Mouse (Mus musculus): Measurements from ENCODE around the gene Arid1b. TPM values are rescaled to one million over a fixed set of nuclear protein-coding genes. Genes with fewer than 3 reads are reported as not detected.
A peak's percentile ranks its signal among the peaks of the same experiment; 100 is the strongest.

Arid1b gene
- polyA plus RNA-seq, 1 experiment from 2014 or later: 7.2 TPM

DNA sequence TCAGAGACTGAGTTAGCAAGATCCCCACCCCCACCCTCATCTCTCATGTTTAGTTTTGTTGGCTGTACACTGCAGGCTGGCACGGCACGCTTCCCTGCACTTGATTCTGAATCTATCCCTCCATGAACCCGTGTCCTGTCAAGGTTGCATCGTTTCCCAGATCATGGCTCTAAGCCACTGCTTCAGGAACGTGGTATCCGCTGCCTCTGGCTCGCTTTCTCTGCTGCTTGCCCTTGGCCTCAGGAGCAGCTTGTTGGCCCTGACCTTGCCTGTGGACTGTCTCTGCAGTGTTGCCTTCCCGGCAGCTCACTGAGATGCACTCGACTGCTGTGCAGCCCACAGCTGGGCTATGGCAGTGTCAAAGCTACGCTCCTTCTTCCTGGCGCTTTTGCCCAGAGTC, 252.6 kb downstream of the Arid1b start:
- WGBS: 73% methylated on average over 11 of the region's 11 CpGs
- Histone ChIP-seq H3K27me3 (replicated peaks; ENCODE audit: insufficient read depth, low read length) (no peaks in the 10 kb centered on the region), H3K27ac (ENCODE audit: low read length) (no peak overlapping the region), H3K9me3 (ENCODE audit: low read length) (no peaks in the 10 kb centered on the region), H3K4me2 (replicated peaks; ENCODE audit: low read depth, low read length) (no peak overlapping the region), H3K4me3 (ENCODE audit: low read depth, low read length) (no peak overlapping the region), H3K36me3 (ENCODE audit: insufficient read depth, low read length) (no peaks in the 10 kb centered on the region), H3K9ac (replicated peaks; ENCODE audit: low read depth) (no peak overlapping the region), H3K4me1 (ENCODE audit: insufficient read depth, low read depth, low read length) (no peaks in the 10 kb centered on the region)
- no peak for ATAC-seq
- DNase-seq (ENCODE audit: low spot score): no peak
- TF ChIP-seq EP300 (IDR thresholded peaks at IDR 0.05): no peak
- TF ChIP-seq CTCF (IDR thresholded peaks at IDR 0.05): no peak

DNA sequence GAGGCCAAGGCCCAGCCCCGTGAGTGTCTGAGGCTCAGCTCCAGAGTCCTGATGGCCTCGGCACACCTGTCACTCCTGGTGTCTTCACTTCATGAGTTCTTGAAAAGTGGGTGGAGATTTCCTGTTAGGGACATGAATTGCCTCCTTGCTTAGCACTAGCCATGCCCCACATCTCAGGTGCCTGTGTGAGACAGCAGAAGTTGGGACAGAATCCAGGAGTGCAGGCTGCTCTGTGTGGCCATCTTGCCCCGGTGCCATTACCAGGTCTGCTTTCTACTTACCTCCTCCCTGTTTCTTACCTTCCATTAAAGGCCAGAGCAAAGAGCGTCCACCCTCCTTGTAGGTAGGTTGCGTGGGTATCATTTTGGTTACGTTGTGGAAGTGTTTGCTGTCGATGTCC, 253.1 kb downstream of the Arid1b start:
- no peaks in the 10 kb centered on the region for H3K36me3 ChIP-seq (ENCODE audit: insufficient read depth, low read length)
- TF ChIP-seq EP300 (IDR thresholded peaks at IDR 0.05) (no peak), CTCF (IDR thresholded peaks at IDR 0.05) (no peak)
- WGBS: 90% methylated on average over 7 of the region's 7 CpGs
- H3K9ac ChIP-seq (replicated peaks; ENCODE audit: low read depth): no peak overlapping the region
- DNase-seq (ENCODE audit: low spot score): no peak
- no peak overlapping the region for H3K4me2 ChIP-seq (replicated peaks; ENCODE audit: low read depth, low read length)
- H3K27me3 ChIP-seq (replicated peaks; ENCODE audit: insufficient read depth, low read length): no peaks in the 10 kb centered on the region
- no peak overlapping the region for H3K27ac ChIP-seq (ENCODE audit: low read length)
- no peaks in the 10 kb centered on the region for H3K9me3 ChIP-seq (ENCODE audit: low read length)
- no peak overlapping the region for H3K4me3 ChIP-seq (ENCODE audit: low read depth, low read length)
- H3K4me1 ChIP-seq (ENCODE audit: insufficient read depth, low read depth, low read length): no peaks in the 10 kb centered on the region
- no peak for ATAC-seq

DNA sequence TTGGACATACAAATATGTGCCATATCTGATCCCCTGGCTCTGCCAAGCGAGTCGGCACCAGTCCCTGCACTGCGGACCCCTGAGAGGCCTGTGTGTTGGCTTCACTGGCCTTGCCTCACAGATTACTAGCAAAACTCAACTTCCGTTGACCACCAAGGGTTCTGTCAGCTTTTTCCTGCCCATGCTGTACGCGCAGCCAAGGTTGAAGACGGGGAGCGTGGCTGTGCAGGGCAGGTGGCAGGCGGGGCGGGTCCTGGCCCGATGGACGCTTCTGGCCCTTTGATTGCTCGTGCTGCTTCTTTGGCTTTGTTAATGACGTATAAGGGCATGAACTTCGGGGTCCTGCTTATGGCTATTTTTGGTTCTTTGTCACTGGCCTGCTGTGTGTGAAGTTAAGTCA, 253.6 kb downstream of the Arid1b start:
- Histone ChIP-seq H3K36me3 (ENCODE audit: insufficient read depth, low read length) (no peaks in the 10 kb centered on the region), H3K4me1 (ENCODE audit: insufficient read depth, low read depth, low read length) (no peaks in the 10 kb centered on the region), H3K27ac (ENCODE audit: low read length) (no peak overlapping the region), H3K9me3 (ENCODE audit: low read length) (no peaks in the 10 kb centered on the region), H3K4me2 (replicated peaks; ENCODE audit: low read depth, low read length) (no peak overlapping the region), H3K9ac (replicated peaks; ENCODE audit: low read depth) (no peak overlapping the region), H3K4me3 (ENCODE audit: low read depth, low read length) (no peak overlapping the region), H3K27me3 (replicated peaks; ENCODE audit: insufficient read depth, low read length) (no peaks in the 10 kb centered on the region)
- DNase-seq (ENCODE audit: low spot score) (no peak), ATAC-seq (no peak)
- TF ChIP-seq CTCF (IDR thresholded peaks at IDR 0.05) (no peak), EP300 (IDR thresholded peaks at IDR 0.05) (no peak)
- 74% methylated on average over 15 of the region's 15 CpGs for WGBS

DNA sequence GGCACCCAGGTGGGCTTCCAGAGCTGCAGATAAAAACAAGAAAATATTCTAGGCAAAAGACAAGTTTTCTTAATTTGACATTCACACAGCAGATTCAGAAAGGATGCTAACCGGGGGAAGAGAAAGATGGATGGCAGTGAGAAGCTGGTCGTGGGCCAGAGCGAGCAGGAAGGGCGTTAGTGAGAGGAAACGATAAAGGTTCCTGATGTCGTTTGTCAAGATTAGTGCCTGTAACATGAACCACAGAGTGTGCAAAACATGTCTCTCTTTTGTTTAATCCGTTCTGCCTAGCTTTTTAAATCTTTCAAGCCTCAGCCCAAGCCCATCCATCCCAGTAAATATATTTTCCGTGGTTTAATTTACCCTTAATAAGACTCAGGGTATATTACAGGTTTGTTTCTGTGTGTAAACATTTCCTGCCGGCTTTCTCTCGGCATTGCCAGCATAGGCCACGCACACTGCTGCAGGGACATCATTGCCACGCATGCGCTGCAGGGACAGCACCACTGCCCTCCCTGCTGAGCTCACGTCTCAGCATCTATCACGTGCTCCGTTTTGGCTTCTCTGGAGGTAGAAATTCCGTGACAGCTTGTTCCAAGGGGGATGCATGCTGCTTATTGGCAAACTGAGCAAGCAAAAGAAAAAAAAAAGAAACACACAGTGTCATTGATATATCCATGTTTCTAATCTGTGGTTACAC, 255.0 kb downstream of the Arid1b start:
- ATAC-seq (peak; percentile 63), DNase-seq (ENCODE audit: low spot score) (peak; percentile 54)
- Histone ChIP-seq H3K36me3 (ENCODE audit: insufficient read depth, low read length) (0 out of 2 replicates have a peak, but pooled peaks cover 3% of the 10 kb centered on the region), H3K9ac (replicated peaks; ENCODE audit: low read depth) (no peak overlapping the region), H3K9me3 (ENCODE audit: low read length) (no peaks in the 10 kb centered on the region), H3K27me3 (replicated peaks; ENCODE audit: insufficient read depth, low read length) (no peaks in the 10 kb centered on the region), H3K4me2 (replicated peaks; ENCODE audit: low read depth, low read length) (no peak overlapping the region), H3K4me1 (ENCODE audit: insufficient read depth, low read depth, low read length) (no peaks in the 10 kb centered on the region), H3K27ac (ENCODE audit: low read length) (no peak overlapping the region), H3K4me3 (ENCODE audit: low read depth, low read length) (no peak overlapping the region)
- TF ChIP-seq EP300 (IDR thresholded peaks at IDR 0.05) (peak; percentile 52), CTCF (IDR thresholded peaks at IDR 0.05) (no peak)
- 38% methylated on average over 17 of the region's 17 CpGs for WGBS

DNA sequence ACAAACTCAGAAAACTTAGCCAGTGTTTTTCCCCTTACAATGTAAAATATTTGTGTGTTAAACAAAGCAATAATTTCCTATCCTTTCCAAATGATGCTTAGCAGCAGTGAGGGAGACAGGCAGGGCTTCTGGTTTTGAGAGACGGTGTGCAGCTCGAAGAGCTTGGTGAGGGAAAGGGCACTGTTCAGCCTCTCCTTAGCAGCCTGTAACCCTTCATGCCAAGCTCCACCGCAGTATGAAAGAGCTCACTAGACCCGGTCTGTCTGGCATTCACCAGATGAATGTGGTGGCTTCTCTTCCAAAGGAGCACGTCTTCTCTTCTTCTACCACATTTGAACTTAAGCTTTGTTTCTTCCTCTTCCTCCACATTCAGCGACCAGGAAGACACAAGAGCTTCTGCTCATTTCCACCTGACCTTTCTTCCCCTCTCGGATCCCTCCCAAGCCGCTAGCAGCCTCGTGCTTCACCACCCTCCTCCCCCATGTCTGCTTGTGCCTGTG, 255.6 kb downstream of the Arid1b start:
- Histone ChIP-seq H3K4me2 (replicated peaks; ENCODE audit: low read depth, low read length) (no peak overlapping the region), H3K9ac (replicated peaks; ENCODE audit: low read depth) (no peak overlapping the region), H3K36me3 (ENCODE audit: insufficient read depth, low read length) (0 out of 2 replicates have a peak, but pooled peaks cover 3% of the 10 kb centered on the region), H3K4me3 (ENCODE audit: low read depth, low read length) (no peak overlapping the region), H3K27ac (ENCODE audit: low read length) (no peak overlapping the region), H3K27me3 (replicated peaks; ENCODE audit: insufficient read depth, low read length) (no peaks in the 10 kb centered on the region), H3K4me1 (ENCODE audit: insufficient read depth, low read depth, low read length) (no peaks in the 10 kb centered on the region), H3K9me3 (ENCODE audit: low read length) (no peaks in the 10 kb centered on the region)
- DNase-seq (ENCODE audit: low spot score) (no peak), ATAC-seq (no peak)
- TF ChIP-seq CTCF (IDR thresholded peaks at IDR 0.05) (no peak), EP300 (IDR thresholded peaks at IDR 0.05) (no peak)
- 57% methylated on average over 9 of the region's 9 CpGs for WGBS

DNA sequence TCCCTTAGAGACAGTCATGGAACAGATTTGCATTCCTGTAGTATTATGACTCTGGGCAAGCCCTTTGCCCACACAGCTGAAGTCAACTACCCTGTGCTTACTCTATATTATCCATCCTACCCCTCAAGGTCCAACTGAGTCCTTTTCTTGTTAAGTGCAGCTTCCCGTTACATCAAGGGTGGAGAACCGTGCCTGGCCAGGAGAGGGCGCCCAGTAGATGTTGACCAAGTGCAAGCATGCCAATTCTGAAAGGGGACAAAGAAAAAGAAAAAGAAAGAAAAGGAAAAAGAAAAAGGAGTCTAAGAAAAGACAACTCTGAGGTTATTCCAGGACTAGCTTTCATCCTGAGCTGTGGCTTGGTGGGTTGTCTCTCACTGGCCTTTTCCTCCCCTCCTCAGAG, 258.3 kb downstream of the Arid1b start:
- WGBS: 29% methylated on average over 3 of the region's 3 CpGs
- no peak overlapping the region for H3K9ac ChIP-seq (replicated peaks; ENCODE audit: low read depth)
- H3K36me3 ChIP-seq (ENCODE audit: insufficient read depth, low read length): 0 out of 2 replicates have a peak, but pooled peaks cover 3% of the 10 kb centered on the region
- DNase-seq (ENCODE audit: low spot score) (peak; percentile 72), ATAC-seq (no peak)
- peak; percentile 88 for TF ChIP-seq CTCF (IDR thresholded peaks at IDR 0.05)
- no peak for TF ChIP-seq EP300 (IDR thresholded peaks at IDR 0.05)
- no peaks in the 10 kb centered on the region for H3K4me1 ChIP-seq (ENCODE audit: insufficient read depth, low read depth, low read length)
- no peaks in the 10 kb centered on the region for H3K27me3 ChIP-seq (replicated peaks; ENCODE audit: insufficient read depth, low read length)
- H3K4me2 ChIP-seq (replicated peaks; ENCODE audit: low read depth, low read length): no peak overlapping the region
- no peaks in the 10 kb centered on the region for H3K9me3 ChIP-seq (ENCODE audit: low read length)
- H3K4me3 ChIP-seq (ENCODE audit: low read depth, low read length): no peak overlapping the region
- no peak overlapping the region for H3K27ac ChIP-seq (ENCODE audit: low read length)

Measured in lung, postnatal 0 days (tissue).